In the genomic region with DNA sequence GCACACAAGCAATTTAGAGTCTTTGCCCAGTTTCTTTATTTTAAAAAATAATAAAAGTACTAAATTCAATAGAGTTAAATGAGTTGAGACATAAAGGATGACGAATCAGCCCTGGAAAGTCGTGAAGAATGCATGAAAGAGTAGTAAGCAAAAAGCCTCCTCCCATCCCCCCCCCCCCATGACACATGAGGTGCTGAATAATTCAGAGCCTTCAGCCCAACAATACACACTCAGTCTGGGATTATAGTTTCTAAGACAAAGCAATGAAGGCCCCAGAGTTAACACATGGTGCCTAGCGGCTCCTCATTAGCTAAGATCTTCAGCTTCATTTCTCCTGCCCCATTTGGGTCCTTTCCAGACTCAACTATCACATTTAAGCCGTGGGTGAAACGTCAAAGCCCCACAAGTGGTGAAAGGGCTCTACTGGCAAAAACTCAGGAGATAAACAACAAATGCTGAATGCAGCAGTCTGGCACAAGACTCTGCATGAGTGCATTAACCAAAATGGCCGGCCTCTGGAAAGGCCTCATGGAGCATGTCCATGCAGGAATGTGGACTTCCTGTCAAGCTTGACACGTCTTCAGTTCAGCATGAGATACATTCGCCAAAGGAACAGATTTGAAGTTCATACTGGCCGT, we compare ENCODE assay signal across 12 mouse cellular contexts.
DNase-seq lines count a peak whose midpoint lies in the region; ATAC-seq and TF ChIP-seq lines count a peak whose summit lies in the region.
"Had no signal": no experiment of that assay in that cellular context is flagged by ENCODE, and none has a peak within 500 bp of the region (broad histone marks: within the 10 kb centered on the region; RNA-seq: fewer than 3 reads in every experiment).

No protein-coding gene starts in this region.

- peaks cover 10% of the 10 kb centered on the region for H3K4me1 ChIP-seq in midbrain, embryonic 10.5 days
- 0 out of 2 replicates have a peak, but pooled peaks cover 3% of the 10 kb centered on the region for H3K4me1 ChIP-seq in midbrain, embryonic 15.5 days
- H3K4me1 ChIP-seq in embryonic facial prominence, embryonic 14.5 days (ENCODE audit: control insufficient read depth, insufficient read depth, low read length) = peaks cover 10% of the 10 kb centered on the region; the same call in 1 of the 2 replicates
- peaks cover 7% of the 10 kb centered on the region for H3K4me1 ChIP-seq in forebrain, embryonic 16.5 days (replicated peaks; ENCODE audit: control insufficient read depth, insufficient read depth, low read length)
- H3K4me1 ChIP-seq in midbrain, embryonic 13.5 days (replicated peaks) = peaks cover 10% of the 10 kb centered on the region

- H3K27ac ChIP-seq in midbrain, embryonic 10.5 days (replicated peaks) = peak overlapping the region; percentile 76
- H3K27ac ChIP-seq in midbrain, embryonic 15.5 days = no peak overlapping the region
- H3K27ac ChIP-seq in embryonic facial prominence, embryonic 14.5 days (replicated peaks; ENCODE audit: low read depth, low read length) = peak overlapping the region; percentile 71; the same call in 1 of the 2 replicates
- H3K27ac ChIP-seq in forebrain, embryonic 16.5 days (ENCODE audit: low read length) = peak overlapping the region; percentile 23; the same call in 1 of the 2 replicates
- H3K27ac ChIP-seq in midbrain, embryonic 13.5 days = peak overlapping the region; percentile 25; the same call in 1 of the 2 replicates
- H3K27ac ChIP-seq in layer of hippocampus, adult 2 months = no peak overlapping the region

- H3K27me3 ChIP-seq in midbrain, embryonic 10.5 days (ENCODE audit: low read depth, poor library complexity, severe bottlenecking) = no peaks in the 10 kb centered on the region
- H3K27me3 ChIP-seq in midbrain, embryonic 15.5 days (replicated peaks) = no peaks in the 10 kb centered on the region
- no peaks in the 10 kb centered on the region for H3K27me3 ChIP-seq in embryonic facial prominence, embryonic 14.5 days (replicated peaks; ENCODE audit: control insufficient read depth, insufficient read depth, low read length)
- no peaks in the 10 kb centered on the region for H3K27me3 ChIP-seq in forebrain, embryonic 16.5 days (replicated peaks; ENCODE audit: control insufficient read depth, insufficient read depth, low read length)
- H3K27me3 ChIP-seq in midbrain, embryonic 13.5 days = no peaks in the 10 kb centered on the region

- no peak for TF ChIP-seq CTCF in layer of hippocampus, adult 2 months (conservative IDR thresholded peaks at IDR 0.05)

- no peak overlapping the region for H3K9ac ChIP-seq in midbrain, embryonic 15.5 days
- H3K9ac ChIP-seq in embryonic facial prominence, embryonic 14.5 days (ENCODE audit: low read depth, low read length) = no peak overlapping the region
- H3K9ac ChIP-seq in forebrain, embryonic 16.5 days (replicated peaks; ENCODE audit: low read depth, low read length) = no peak overlapping the region
- no peak overlapping the region for H3K9ac ChIP-seq in midbrain, embryonic 13.5 days (replicated peaks)

- no peak overlapping the region for H3K4me3 ChIP-seq in midbrain, embryonic 10.5 days
- H3K4me3 ChIP-seq in midbrain, embryonic 15.5 days = no peak overlapping the region
- no peak overlapping the region for H3K4me3 ChIP-seq in embryonic facial prominence, embryonic 14.5 days (ENCODE audit: low read depth, low read length)
- no peak overlapping the region for H3K4me3 ChIP-seq in forebrain, embryonic 16.5 days (replicated peaks; ENCODE audit: low read length)
- H3K4me3 ChIP-seq in midbrain, embryonic 13.5 days (replicated peaks) = no peak overlapping the region
- H3K4me3 ChIP-seq in layer of hippocampus, adult 2 months = no peak overlapping the region

- no peaks in the 10 kb centered on the region for H3K9me3 ChIP-seq in midbrain, embryonic 10.5 days (replicated peaks)
- H3K9me3 ChIP-seq in midbrain, embryonic 15.5 days = no peaks in the 10 kb centered on the region
- no peaks in the 10 kb centered on the region for H3K9me3 ChIP-seq in embryonic facial prominence, embryonic 14.5 days (ENCODE audit: control insufficient read depth, low read length)
- no peaks in the 10 kb centered on the region for H3K9me3 ChIP-seq in forebrain, embryonic 16.5 days (ENCODE audit: control insufficient read depth, low read length)
- H3K9me3 ChIP-seq in midbrain, embryonic 13.5 days = no peaks in the 10 kb centered on the region

- H3K4me2 ChIP-seq in midbrain, embryonic 15.5 days = no peak overlapping the region
- H3K4me2 ChIP-seq in embryonic facial prominence, embryonic 14.5 days (ENCODE audit: low read depth, low read length) = no peak overlapping the region
- no peak overlapping the region for H3K4me2 ChIP-seq in forebrain, embryonic 16.5 days (ENCODE audit: low read length)
- H3K4me2 ChIP-seq in midbrain, embryonic 13.5 days (replicated peaks) = no peak overlapping the region

- 77% methylated on average over 9 of the region's 9 CpGs for WGBS in midbrain, embryonic 10.5 days
- 43% methylated on average over 9 of the region's 9 CpGs for WGBS in midbrain, embryonic 15.5 days
- 58% methylated on average over 9 of the region's 9 CpGs for WGBS in embryonic facial prominence, embryonic 14.5 days
- WGBS in forebrain, embryonic 16.5 days = 16% methylated on average over 9 of the region's 9 CpGs
- 47% methylated on average over 9 of the region's 9 CpGs for WGBS in midbrain, embryonic 13.5 days

- DNase-seq in midbrain, embryonic 10.5 days (ENCODE audit: low spot score) = peak; percentile 18
- DNase-seq in embryonic facial prominence, embryonic 14.5 days (ENCODE audit: low spot score) = peak; percentile 27
- no peak for DNase-seq in cerebellum, adult 18-20 months
- DNase-seq in layer of hippocampus, adult 2 months (ENCODE audit: low spot score in 2 of 2) = no peak
- DNase-seq: cerebellum, postnatal 36 days; gastrocnemius, postnatal 36 days; liver; thymus, postnatal 4 days had no signal

- no peaks in the 10 kb centered on the region for H3K36me3 ChIP-seq in midbrain, embryonic 10.5 days
- H3K36me3 ChIP-seq in midbrain, embryonic 15.5 days (replicated peaks) = no peaks in the 10 kb centered on the region
- no peaks in the 10 kb centered on the region for H3K36me3 ChIP-seq in embryonic facial prominence, embryonic 14.5 days (ENCODE audit: control insufficient read depth, insufficient read depth, low read length)
- no peaks in the 10 kb centered on the region for H3K36me3 ChIP-seq in forebrain, embryonic 16.5 days (ENCODE audit: control insufficient read depth, insufficient read depth)
- H3K36me3 ChIP-seq in midbrain, embryonic 13.5 days = no peaks in the 10 kb centered on the region

- no peak for ATAC-seq in midbrain, embryonic 15.5 days (replicated peaks)
- no peak for ATAC-seq in embryonic facial prominence, embryonic 14.5 days (ENCODE audit: low read depth)
- ATAC-seq in forebrain, embryonic 16.5 days = peak; percentile 98
- ATAC-seq in midbrain, embryonic 13.5 days = peak; percentile 72
- ATAC-seq: CD4-positive, CD25-positive, alpha-beta regulatory T cell, adult 4 months had no signal

Comparison
In these comparisons a context has a peak if more than half of its experiments do, and no peak if none do; other contexts are left out.
1. H3K27ac ChIP-seq: peak in midbrain, embryonic 10.5 days (single experiment), embryonic facial prominence, embryonic 14.5 days (single experiment), forebrain, embryonic 16.5 days (single experiment) and midbrain, embryonic 13.5 days (single experiment); none in midbrain, embryonic 15.5 days (single experiment) and layer of hippocampus, adult 2 months (single experiment).
2. ATAC-seq: peak in forebrain, embryonic 16.5 days (single experiment) and midbrain, embryonic 13.5 days (single experiment); none in midbrain, embryonic 15.5 days (single experiment) and embryonic facial prominence, embryonic 14.5 days (single experiment).
3. DNase-seq: peak in midbrain, embryonic 10.5 days (single experiment) and embryonic facial prominence, embryonic 14.5 days (single experiment); none in cerebellum, adult 18-20 months (0 of 2) and layer of hippocampus, adult 2 months (0 of 2).